Mouse (Mus musculus) natural killer cell, adult 2 months (primary cell): ENCODE measurements around the gene Gm11060.

Experiments used
- DNase-seq, 2 experiments: peaks; one replicate each; pipeline ENCODE4 v3.0.0; 2022; ENCODE audit warnings: low spot score in 2 of 2

The Gm11060 gene

GRCm38 (mm10) chr2:105117669-105118068 lies 25.9 kb downstream of the Gm11060 start:
- no peak for DNase-seq

GRCm38 (mm10) chr2:105122216-105122615 lies 30.4 kb downstream of the Gm11060 start:
- DNase-seq: no peak

DNA sequence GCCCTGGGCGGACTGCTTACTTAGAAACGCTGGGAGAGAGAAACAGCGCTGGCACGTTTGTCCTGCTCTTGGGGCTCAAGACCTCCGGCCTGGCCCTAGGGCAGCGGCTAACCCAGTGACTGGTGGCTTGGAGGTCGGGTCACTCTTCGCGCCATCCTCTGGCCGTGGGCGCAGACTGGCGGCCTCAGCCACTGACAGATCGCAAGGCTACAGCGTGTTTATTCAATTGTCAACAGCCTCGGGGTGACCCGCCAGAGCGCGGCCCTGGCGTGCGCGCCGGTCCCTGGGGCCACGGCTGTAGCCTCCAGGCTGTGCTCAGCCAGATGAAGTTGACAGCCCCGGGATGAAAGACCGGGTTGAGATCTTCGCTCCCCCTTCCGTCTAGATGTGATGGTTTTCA lies 31.1 kb downstream of the Gm11060 start:
- DNase-seq: no peak

DNA sequence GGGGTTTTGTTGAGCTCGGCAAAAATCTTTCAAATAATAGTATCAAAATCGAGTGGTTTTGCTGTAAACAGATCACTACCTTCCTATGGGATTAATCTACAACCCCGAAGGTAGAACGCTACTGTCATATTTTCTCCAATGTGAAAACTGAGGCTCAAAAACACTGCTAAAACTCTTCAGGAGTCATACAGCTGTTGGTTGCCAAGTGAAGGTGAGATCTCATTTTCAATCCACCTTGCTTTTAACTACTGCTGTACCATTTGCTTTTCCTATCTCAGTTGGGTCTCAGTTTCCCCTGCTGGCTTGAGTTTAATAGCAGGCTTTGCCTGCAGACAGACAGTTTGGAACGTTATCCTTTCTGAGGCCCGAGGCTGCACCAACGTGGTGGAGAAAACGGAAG lies 31.6 kb downstream of the Gm11060 start:
- no peak for DNase-seq

DNA sequence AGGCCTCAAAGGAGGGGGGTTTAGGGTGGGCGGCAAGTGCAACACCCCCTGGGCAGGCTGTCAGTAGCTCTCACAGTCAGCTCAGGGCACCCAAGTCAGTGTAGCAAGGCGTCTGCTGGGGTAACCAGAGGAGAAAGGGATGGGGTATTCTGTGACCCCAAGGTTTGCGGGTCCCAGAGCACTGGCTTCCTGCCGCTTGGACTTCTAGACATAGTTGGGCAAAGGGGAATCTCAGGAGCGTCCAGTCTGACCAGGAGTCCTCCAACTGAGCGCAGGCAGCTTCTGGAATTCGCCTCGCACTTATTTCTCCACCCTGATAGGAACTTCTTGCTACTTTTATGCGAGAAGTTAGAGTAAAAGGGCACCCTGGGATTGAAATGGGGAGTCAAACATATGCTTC lies 32.1 kb downstream of the Gm11060 start:
- no peak for DNase-seq

DNA sequence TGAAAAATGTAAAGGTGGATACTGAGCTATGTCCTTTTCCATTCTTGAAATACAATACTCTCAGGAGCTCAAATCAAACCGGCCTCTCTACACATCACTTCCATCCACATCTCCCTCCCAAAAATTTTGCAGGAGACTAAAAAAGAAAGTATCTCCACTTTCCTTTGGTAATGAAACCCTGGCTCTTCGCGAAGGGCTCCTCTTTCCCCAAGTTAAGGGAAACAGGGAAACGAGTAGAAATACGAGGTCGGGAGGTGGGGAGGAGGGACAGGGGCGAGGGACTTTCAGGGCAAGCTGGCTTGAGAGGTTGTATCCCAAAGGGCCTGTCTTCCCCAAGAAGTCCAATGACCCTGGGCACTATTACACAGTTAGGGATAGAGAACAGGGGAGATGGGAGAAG lies 32.6 kb downstream of the Gm11060 start:
- no peak for DNase-seq

- no peak for DNase-seq
These were observed 33.4 kb downstream of the Gm11060 start for GRCm38 (mm10) chr2:105125205-105125604.

DNA sequence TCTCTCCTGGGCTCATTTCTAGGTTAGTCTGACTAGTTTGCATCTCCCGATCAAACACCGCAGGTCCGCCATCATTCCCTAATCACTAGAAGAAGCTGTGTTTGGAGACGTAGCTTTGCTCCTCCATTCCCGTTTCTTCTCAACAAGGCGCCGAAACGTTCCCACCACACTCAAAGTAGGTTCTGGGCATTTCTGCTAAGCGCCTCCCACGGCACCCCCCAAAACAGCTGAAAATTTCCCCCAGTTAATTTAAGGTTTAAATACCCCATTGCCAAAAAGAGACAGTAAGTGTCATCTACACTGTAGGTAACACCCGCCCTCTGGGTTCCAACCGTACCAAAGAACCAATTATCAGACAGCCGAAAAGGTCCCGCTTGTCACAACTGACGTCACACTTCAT lies 33.8 kb downstream of the Gm11060 start:
- no peak for DNase-seq

DNA sequence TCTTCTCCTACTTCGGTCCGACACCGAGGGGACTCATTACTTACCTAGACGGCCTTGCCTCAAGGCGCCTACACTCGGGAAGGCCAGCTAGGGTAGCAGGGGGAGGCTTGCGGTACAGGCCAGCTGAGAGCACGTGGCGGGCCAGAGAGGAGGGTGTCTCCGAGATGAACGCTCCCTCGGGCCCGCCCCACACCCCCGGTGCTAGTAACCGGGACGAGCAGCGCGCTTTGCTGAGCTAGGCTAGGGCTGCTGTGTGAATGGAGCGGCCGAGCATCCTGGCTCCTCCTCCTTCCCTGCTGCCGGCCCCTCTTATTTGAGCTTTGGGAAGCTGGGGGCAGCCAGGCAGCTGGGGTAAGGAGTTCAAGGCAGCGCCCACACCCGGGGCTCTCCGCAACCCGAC lies 34.5 kb downstream of the Gm11060 start, which contains the start of gene Wt1:
Gene Wt1 (plus strand): TSS at position 251 of the 400 bp plus-strand sequence.
- no peak for DNase-seq

GRCm38 (mm10) chr2:105126691-105127530 lies 35.1 kb downstream of the Gm11060 start:
- DNase-seq: no peak

- DNase-seq: no peak
These were observed 36.0 kb downstream of the Gm11060 start for GRCm38 (mm10) chr2:105127531-105128480.

DNA sequence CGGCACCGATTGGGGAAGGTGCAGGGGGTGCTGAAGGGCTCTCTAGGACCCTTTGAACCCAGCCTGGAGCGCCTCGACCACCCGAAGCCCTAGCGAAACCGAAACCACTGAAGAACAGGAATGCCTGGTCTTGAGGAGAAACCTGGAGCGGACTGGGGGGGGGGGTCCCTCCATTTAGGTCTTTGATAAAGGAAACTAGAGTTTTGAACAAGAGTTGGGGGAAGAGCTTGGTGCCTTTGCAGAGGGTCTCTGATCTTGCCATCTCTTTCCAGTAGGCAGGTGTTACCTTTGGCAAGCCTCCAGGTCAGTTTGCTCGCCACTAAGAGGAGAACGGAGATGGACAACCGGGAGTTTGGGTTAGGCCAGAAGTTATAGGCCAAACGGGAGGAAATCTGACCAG lies 36.7 kb downstream of the Gm11060 start:
- DNase-seq: no peak

GRCm38 (mm10) chr2:105130351-105131060 lies 38.7 kb downstream of the Gm11060 start:
- no peak for DNase-seq

DNA sequence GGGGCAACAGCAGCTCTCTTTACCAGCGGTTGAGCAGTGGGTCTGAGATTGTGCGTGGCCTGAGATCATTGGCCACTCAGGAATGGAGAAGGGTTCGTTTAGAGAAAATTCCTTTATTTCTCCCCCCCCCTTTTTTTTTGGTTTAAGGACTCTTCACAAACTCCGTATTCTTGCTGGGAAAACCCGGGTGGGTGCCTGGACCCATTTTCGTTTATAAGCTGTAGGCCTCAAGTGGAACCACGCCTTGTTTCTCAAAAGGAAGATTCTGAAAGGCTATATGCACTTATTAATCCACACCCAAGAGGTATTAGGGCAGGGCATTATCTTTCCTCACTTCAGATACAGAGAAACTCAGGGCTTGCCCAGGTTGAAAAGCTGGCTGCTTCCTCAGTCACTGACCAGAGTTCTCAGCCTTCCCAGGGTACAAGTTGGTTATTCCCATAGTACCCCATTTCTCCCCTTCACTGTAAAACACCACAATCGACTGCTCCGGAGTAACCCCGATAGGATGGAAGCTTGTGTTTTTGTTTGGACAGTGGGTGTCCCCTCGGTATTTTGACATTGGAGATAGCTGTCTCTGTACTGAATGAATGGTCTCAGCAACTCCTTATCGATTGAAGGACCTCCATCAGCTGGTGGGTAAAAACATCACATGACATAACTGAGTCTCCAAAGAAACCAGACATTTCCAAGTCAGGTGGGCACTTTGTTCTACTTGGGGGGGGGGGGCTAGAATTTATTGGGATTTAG lies 39.4 kb downstream of the Gm11060 start:
- no peak for DNase-seq

- DNase-seq: no peak
These were observed 39.9 kb downstream of the Gm11060 start for GRCm38 (mm10) chr2:105131811-105132100.

- DNase-seq: no peak
These were observed 40.5 kb downstream of the Gm11060 start for GRCm38 (mm10) chr2:105132300-105132699.

DNA sequence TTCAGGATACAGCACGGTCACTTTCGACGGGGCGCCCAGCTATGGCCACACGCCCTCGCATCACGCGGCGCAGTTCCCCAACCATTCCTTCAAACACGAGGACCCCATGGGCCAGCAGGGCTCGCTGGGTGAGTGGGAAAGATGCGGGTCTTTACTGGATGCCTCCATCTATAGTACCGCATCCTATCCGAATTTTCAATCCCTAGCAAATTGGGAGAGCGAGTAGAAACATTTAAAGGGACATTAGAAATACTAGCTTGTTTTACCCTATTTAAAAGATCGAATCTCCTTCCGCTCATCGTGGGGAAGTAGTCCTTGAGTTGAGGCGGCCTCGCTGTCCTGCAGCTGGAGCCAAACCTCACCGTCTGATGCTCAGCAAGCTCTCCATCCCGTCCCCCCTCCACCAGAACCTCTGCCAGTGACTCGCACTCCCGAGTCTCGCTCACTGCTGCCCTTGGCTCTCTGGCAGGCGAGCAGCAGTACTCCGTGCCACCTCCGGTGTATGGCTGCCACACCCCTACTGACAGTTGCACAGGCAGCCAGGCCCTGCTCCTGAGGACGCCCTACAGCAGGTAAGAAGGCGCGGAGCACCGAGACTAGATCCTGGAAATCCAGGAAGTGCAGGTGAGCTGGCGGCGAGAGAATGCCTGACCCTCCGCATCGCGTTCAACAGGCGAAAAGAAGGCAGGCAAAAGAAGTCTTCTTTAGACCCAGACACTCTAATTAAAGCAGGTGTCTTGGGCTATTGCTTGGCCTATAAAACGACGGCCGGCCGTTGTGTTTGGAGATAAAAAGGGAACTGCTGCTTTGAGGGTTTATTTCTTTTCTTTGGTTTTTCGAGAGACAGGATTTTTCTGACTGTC lies 41.3 kb downstream of the Gm11060 start:
- no peak for DNase-seq

DNA sequence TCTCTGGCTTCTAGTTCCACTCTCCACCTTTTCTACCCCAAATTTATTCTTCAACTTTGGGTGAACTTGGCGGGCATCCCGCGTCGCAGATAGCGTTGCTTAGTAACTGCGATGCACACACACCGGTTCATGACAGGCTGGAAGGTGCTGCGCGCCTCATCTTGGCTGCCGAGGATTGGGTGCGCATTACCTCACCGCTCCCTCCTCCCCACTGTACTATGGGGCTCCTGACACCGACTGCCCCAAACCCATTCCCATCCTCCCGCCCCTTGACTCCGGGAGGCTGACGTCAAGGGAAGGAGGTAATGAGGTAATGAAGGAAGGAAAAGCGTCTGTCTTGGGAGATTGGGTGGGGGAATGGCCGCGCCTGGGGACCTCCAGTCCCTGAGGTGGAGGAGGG lies 42.5 kb downstream of the Gm11060 start:
- DNase-seq: no peak

GRCm38 (mm10) chr2:105139471-105139870 lies 47.7 kb downstream of the Gm11060 start:
- no peak for DNase-seq

GRCm38 (mm10) chr2:105141371-105141770 lies 49.6 kb downstream of the Gm11060 start:
- no peak for DNase-seq
